Comparison of ENCODE assay signal across 23 mouse cellular contexts in the genomic region with DNA sequence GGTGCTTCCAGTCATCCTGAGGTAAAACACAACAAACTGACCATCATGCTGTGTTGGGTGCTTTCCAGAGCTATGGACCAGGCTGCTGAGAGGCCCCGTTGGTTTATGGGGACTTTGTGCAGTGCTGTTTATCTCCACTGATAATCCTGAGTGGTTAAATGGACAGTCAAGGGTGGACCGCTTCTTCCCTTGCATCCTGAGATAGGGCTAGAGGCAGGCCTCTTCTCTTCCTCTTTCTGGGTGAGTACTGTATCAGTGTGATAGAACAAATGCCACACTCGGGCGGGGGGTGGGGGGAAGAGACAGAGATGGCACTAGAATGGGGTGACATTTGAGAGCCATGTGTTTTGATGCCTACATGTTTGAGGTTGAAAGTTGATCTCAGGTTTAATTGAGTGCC.
A peak's percentile ranks its signal among the peaks of the same experiment; 100 is the strongest.
DNase-seq lines count a peak whose midpoint lies in the region; ATAC-seq and TF ChIP-seq lines count a peak whose summit lies in the region.
"Had no signal": no experiment of that assay in that cellular context is flagged by ENCODE, and none has a peak within 500 bp of the region (broad histone marks: within the 10 kb centered on the region; RNA-seq: fewer than 3 reads in every experiment).

No protein-coding gene starts in this region.

- DNase-seq in heart, adult 11 months: peak; percentile 74
- DNase-seq in heart, adult 9 months (ENCODE audit: low spot score in 2 of 2): no peak
- no peak for DNase-seq in kidney, postnatal 0 days (ENCODE audit: low spot score)
- no peak for DNase-seq in kidney, postnatal 25 days
- no peak for DNase-seq in thymus, postnatal 4 days
- DNase-seq: adrenal gland, adult 8-10 months; adrenal gland, postnatal 36 days; cerebellum, adult 2 months; cerebellum, postnatal 14 days; gastrocnemius, postnatal 25 days; heart, adult 18-20 months; heart, postnatal 14 days had no signal

- no peak overlapping the region for H3K4me2 ChIP-seq in kidney, postnatal 0 days (ENCODE audit: low read length)
- H3K4me2 ChIP-seq: embryonic facial prominence, embryonic 12.5 days; forebrain, embryonic 12.5 days; heart, embryonic 11.5 days; heart, embryonic 15.5 days; hindbrain, embryonic 13.5 days had no signal

- peaks cover 4% of the 10 kb centered on the region; the same call in 1 of the 2 replicates for H3K4me1 ChIP-seq in kidney, postnatal 0 days (replicated peaks; ENCODE audit: insufficient read depth, low read length)

- no peaks in the 10 kb centered on the region for H3K27me3 ChIP-seq in kidney, postnatal 0 days (ENCODE audit: insufficient read depth, low read length)
- H3K27me3 ChIP-seq: CH12.LX; embryonic facial prominence, embryonic 12.5 days; forebrain, embryonic 12.5 days; heart, embryonic 15.5 days had no signal

- H3K27ac ChIP-seq in kidney, postnatal 0 days: peak overlapping the region; percentile 62; the same call in 1 of the 2 replicates
- H3K27ac ChIP-seq: embryonic facial prominence, embryonic 12.5 days; forebrain, embryonic 12.5 days; heart, embryonic 15.5 days; hindbrain, embryonic 13.5 days; hindbrain, postnatal 0 days had no signal

- ATAC-seq in kidney, postnatal 0 days (replicated peaks; ENCODE audit: low FRiP score, low read depth): no peak
- peak; percentile 79 for ATAC-seq in granulocyte monocyte progenitor cell, adult 5-6 weeks (replicated peaks; ENCODE audit: poor library complexity, severe bottlenecking)
- 0 out of 2 replicates have a peak, but pooled peaks have one; percentile 35 for ATAC-seq in monocyte, adult 5-6 weeks (replicated peaks; ENCODE audit: insufficient number of reproducible peaks, low FRiP score, low TSS enrichment, poor library complexity, severe bottlenecking)
- ATAC-seq in CD4-positive, CD25-positive, alpha-beta regulatory T cell, adult 4 months: no peak
- ATAC-seq: forebrain, embryonic 16.5 days; hindbrain, postnatal 0 days had no signal

- H3K9me3 ChIP-seq in kidney, postnatal 0 days (replicated peaks; ENCODE audit: low read length): no peaks in the 10 kb centered on the region
- H3K9me3 ChIP-seq: embryonic facial prominence, embryonic 12.5 days; forebrain, embryonic 12.5 days; heart, embryonic 15.5 days; hindbrain, embryonic 13.5 days had no signal

- no peak overlapping the region for H3K9ac ChIP-seq in kidney, postnatal 0 days (ENCODE audit: low read depth, low read length)
- H3K9ac ChIP-seq: embryonic facial prominence, embryonic 12.5 days; forebrain, embryonic 12.5 days; heart, embryonic 15.5 days; hindbrain, embryonic 13.5 days had no signal

- WGBS in kidney, postnatal 0 days: 77% methylated on average over 4 of the region's 4 CpGs

- H3K4me3 ChIP-seq in kidney, postnatal 0 days (replicated peaks; ENCODE audit: low read depth, low read length): no peak overlapping the region
- H3K4me3 ChIP-seq: embryonic facial prominence, embryonic 12.5 days; forebrain, embryonic 12.5 days; heart, embryonic 15.5 days; hindbrain, embryonic 13.5 days had no signal

- no peaks in the 10 kb centered on the region for H3K36me3 ChIP-seq in kidney, postnatal 0 days (ENCODE audit: insufficient read depth, low read length)
- H3K36me3 ChIP-seq: embryonic facial prominence, embryonic 12.5 days; forebrain, embryonic 12.5 days; heart, embryonic 15.5 days; hindbrain, embryonic 13.5 days had no signal

- no peak for TF ChIP-seq CTCF in kidney, postnatal 0 days (IDR thresholded peaks at IDR 0.05; ENCODE audit: low read depth)

Comparison
In these comparisons a context has a peak if more than half of its experiments do, and no peak if none do; other contexts are left out.
1. ATAC-seq: peak in granulocyte monocyte progenitor cell, adult 5-6 weeks (single experiment) and monocyte, adult 5-6 weeks (single experiment); none in kidney, postnatal 0 days (single experiment) and CD4-positive, CD25-positive, alpha-beta regulatory T cell, adult 4 months (single experiment).